Mouse (Mus musculus): ENCODE results near the gene Pex7. TPM values are rescaled to one million over a fixed set of nuclear protein-coding genes. Genes with fewer than 3 reads are reported as not detected.
A peak's percentile ranks its signal among the peaks of the same experiment; 100 is the strongest.

The Pex7 gene
- polyA plus RNA-seq, 1 experiment: 26.1 TPM

DNA sequence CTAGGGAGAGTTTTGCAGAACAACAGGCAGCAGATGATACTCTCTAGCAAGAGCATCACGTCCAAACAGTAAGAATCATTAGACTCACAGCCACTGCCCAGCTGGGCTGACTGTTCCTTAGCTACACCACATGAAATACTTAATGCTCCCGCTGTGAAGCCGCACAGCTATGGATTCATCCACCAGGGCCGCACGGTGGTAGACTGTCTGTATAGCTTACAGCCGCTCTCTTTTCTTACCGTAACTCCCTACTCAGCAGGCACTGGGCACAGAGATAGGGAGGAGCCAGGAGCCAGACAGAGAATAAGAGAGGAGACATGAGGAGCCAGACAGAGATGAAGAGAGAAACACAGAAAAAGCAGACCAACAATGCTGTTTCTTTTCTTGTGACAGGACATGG is 30.8 kb downstream of the Pex7 start:
- Histone ChIP-seq H3K4me1 (replicated peaks; ENCODE audit: control insufficient read depth, insufficient read depth, low read length) (no peaks in the 10 kb centered on the region), H3K4me3 (ENCODE audit: control insufficient read depth, insufficient read depth, low read length) (no peak overlapping the region), H3K27me3 (ENCODE audit: control insufficient read depth, insufficient read depth, low read length) (no peaks in the 10 kb centered on the region), H3K36me3 (ENCODE audit: control insufficient read depth, insufficient read depth, low read length) (no peaks in the 10 kb centered on the region), H3K27ac (ENCODE audit: control insufficient read depth, insufficient read depth, low read length) (no peak overlapping the region)
- no peak for DNase-seq
- TF ChIP-seq POLR2A (IDR thresholded peaks at IDR 0.05; ENCODE audit: control insufficient read depth, extremely low read depth, insufficient read depth, low read length, poor library complexity): no peak
- no peak for TF ChIP-seq CTCF (IDR thresholded peaks at IDR 0.05; ENCODE audit: borderline replicate concordance, control insufficient read depth, extremely low read depth, insufficient read depth, low read length, poor library complexity)
- WGBS: 94% methylated on average over 7 of the region's 7 CpGs

DNA sequence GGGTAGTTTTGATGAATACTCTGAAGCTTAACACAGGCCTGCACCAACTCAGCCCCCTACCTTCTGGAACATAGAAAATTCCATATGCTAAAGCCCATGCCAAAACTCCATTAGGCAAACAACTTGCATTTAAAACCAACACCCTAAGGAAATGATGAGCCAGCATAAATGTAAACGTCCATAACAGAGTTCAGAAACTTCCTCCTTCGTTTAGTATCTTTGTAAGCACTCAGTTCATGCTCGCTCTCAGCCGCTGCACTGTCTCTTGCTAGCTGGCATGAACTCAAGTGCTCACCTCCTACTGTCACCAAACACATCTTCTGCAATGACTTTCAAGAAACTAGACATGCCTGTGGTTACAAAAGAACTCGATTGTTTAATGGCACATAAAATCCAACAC is 32.1 kb downstream of the Pex7 start:
- Histone ChIP-seq H3K27me3 (ENCODE audit: control insufficient read depth, insufficient read depth, low read length) (no peaks in the 10 kb centered on the region), H3K36me3 (ENCODE audit: control insufficient read depth, insufficient read depth, low read length) (no peaks in the 10 kb centered on the region), H3K4me3 (ENCODE audit: control insufficient read depth, insufficient read depth, low read length) (no peak overlapping the region), H3K4me1 (replicated peaks; ENCODE audit: control insufficient read depth, insufficient read depth, low read length) (no peaks in the 10 kb centered on the region), H3K27ac (ENCODE audit: control insufficient read depth, insufficient read depth, low read length) (no peak overlapping the region)
- WGBS: 56% methylated on average over 5 of the region's 5 CpGs
- TF ChIP-seq CTCF (IDR thresholded peaks at IDR 0.05; ENCODE audit: borderline replicate concordance, control insufficient read depth, extremely low read depth, insufficient read depth, low read length, poor library complexity): no peak
- TF ChIP-seq POLR2A (IDR thresholded peaks at IDR 0.05; ENCODE audit: control insufficient read depth, extremely low read depth, insufficient read depth, low read length, poor library complexity): no peak
- no peak for DNase-seq

DNA sequence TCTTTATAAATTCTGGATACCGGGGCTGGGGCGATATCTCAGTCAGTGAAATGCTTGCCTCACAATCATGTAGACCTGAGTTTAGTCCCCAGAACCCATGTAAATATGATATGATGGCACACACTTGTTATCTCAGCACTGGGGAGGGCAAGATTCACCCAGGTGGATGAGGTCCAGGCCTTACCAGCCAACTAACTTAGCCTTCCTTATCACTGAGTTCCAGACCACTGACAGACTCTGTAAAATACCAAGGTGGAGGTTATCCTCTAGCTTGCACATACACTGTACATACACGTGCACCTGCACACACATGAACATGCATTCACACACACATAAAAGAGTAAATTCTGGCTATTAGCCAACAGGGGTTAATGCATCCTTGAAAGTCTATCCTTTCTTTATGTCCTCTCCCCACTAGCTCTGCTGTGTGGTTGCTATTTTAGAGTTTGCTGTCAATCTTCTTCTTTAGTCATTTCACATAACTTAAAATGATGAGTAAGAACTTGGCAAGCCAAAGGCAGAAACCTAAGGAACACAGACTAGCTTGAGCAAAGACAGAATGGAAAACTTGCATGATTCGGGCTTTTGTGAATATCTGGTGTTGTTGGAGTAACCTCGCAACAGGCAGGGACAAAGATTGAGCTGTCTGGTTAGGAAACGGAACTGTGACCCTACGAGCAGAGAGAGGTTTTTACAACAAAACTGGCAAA is 51.7 kb downstream of the Pex7 start:
- no peak overlapping the region for H3K4me3 ChIP-seq (ENCODE audit: control insufficient read depth, insufficient read depth, low read length)

DNA sequence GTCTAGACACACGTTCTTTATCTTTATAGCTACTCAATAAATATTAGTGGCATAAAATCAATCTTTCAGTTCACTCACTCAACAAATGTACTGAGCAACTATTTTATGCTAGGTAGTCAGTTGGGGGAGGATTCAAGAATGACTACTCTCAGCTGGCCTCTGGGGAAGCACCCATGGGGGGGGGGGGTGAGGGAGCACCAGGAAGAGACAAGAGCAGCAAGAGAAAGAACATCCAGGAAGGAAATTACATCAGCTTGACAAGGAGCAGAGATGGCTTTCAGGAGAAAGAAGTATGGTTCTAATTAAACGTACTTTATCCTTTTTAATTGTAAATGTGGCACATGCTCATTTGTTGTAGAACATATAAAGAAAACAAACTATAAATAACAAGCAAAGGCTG is 53.9 kb downstream of the Pex7 start:
- TF ChIP-seq POLR2A (IDR thresholded peaks at IDR 0.05; ENCODE audit: control insufficient read depth, extremely low read depth, insufficient read depth, low read length, poor library complexity) (no peak), CTCF (IDR thresholded peaks at IDR 0.05; ENCODE audit: borderline replicate concordance, control insufficient read depth, extremely low read depth, insufficient read depth, low read length, poor library complexity) (no peak)
- H3K4me3 ChIP-seq (ENCODE audit: control insufficient read depth, insufficient read depth, low read length): no peak overlapping the region
- H3K27ac ChIP-seq (ENCODE audit: control insufficient read depth, insufficient read depth, low read length): no peak overlapping the region
- WGBS: 56% methylated on average over 2 of the region's 2 CpGs
- no peaks in the 10 kb centered on the region for H3K36me3 ChIP-seq (ENCODE audit: control insufficient read depth, insufficient read depth, low read length)
- H3K4me1 ChIP-seq (replicated peaks; ENCODE audit: control insufficient read depth, insufficient read depth, low read length): peaks cover 28% of the 10 kb centered on the region
- H3K27me3 ChIP-seq (ENCODE audit: control insufficient read depth, insufficient read depth, low read length): peaks cover 12% of the 10 kb centered on the region; the same call in 1 of the 2 replicates
- no peak for DNase-seq

More for the DNA sequence above, 51.7 kb downstream of the Pex7 start:
- WGBS: 95% methylated on average over 7 of the region's 7 CpGs
- no peak overlapping the region for H3K27ac ChIP-seq (ENCODE audit: control insufficient read depth, insufficient read depth, low read length)
- no peaks in the 10 kb centered on the region for H3K36me3 ChIP-seq (ENCODE audit: control insufficient read depth, insufficient read depth, low read length)
- peaks cover 5% of the 10 kb centered on the region; the same call in 1 of the 2 replicates for H3K27me3 ChIP-seq (ENCODE audit: control insufficient read depth, insufficient read depth, low read length)
- TF ChIP-seq POLR2A (IDR thresholded peaks at IDR 0.05; ENCODE audit: control insufficient read depth, extremely low read depth, insufficient read depth, low read length, poor library complexity) (no peak), CTCF (IDR thresholded peaks at IDR 0.05; ENCODE audit: borderline replicate concordance, control insufficient read depth, extremely low read depth, insufficient read depth, low read length, poor library complexity) (no peak)
- no peak for DNase-seq
- H3K4me1 ChIP-seq (replicated peaks; ENCODE audit: control insufficient read depth, insufficient read depth, low read length): peaks cover 11% of the 10 kb centered on the region

DNA sequence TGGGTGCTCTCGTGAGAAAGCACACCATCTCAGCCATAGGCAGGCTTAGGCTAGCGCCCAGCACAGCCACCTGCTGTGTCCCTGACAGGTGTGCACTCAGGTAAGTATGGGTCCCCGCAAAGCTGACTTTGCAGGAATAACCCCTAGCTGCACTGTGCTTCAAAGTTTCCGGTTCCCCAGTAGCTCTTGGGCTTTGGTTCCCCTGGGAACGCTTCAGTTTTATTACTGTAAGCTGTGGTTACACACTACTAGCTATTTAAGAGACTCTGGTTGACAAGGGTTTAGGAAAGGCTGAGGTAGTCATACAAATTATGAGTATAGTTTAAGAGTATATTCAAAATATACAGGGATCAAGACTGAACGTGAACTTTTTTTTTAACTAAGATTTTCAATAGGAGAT is 54.7 kb downstream of the Pex7 start:
- no peak for DNase-seq
- TF ChIP-seq CTCF (IDR thresholded peaks at IDR 0.05; ENCODE audit: borderline replicate concordance, control insufficient read depth, extremely low read depth, insufficient read depth, low read length, poor library complexity) (no peak), POLR2A (IDR thresholded peaks at IDR 0.05; ENCODE audit: control insufficient read depth, extremely low read depth, insufficient read depth, low read length, poor library complexity) (no peak)
- 41% methylated on average over 6 of the region's 6 CpGs for WGBS

DNA sequence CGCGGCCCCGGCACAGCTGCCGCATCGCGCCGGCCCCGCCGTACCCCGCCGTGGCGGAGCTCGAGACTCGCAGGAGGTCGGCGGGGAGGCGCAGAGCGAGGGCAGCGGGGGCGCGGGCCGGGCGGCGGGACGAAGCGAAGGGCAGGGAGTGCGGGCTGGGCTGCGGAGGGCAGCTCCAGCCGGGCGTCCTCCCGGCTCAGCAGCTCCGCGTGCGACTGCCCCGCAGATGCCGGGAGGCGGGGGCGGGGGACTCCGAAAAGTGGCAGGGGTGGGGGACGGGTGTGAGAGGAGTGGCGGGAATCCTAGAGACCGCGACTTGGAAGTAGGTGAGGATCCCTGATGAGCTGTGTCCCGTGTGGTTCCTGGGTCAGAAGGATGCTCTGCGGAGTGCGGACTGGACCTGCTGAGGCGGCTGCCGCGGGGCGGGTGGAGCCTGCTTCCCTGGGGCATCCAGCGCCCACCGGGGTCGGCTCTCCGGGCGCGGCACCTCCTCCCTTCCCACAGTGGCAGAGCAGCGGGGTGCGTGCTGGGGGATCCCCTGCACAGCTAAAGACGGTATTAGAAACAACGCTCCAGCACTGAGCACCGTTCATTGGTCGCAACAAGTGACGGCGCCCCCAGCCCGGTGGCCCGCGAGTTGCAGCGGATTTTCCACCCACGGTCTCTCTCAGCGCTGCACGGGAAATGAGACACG is 56.3 kb downstream of the Pex7 start, which contains the start of gene Slc35d3:
Slc35d3 (minus strand) TSS at position 462 of the 694 bp plus-strand sequence.
- Histone ChIP-seq H3K27ac (ENCODE audit: control insufficient read depth, insufficient read depth, low read length) (no peak within 1 kb of the TSS), H3K27me3 (ENCODE audit: control insufficient read depth, insufficient read depth, low read length) (peaks cover 12% of the 10 kb centered on the region; the same call in 1 of the 2 replicates), H3K4me3 (ENCODE audit: control insufficient read depth, insufficient read depth, low read length) (peak within 1 kb of the TSS; percentile 37), H3K36me3 (ENCODE audit: control insufficient read depth, insufficient read depth, low read length) (no peaks in the 10 kb centered on the region), H3K4me1 (replicated peaks; ENCODE audit: control insufficient read depth, insufficient read depth, low read length) (peaks cover 28% of the 10 kb centered on the region)
- WGBS: under 1% methylated on average over 72 of the region's 72 CpGs
- TF ChIP-seq POLR2A (IDR thresholded peaks at IDR 0.05; ENCODE audit: control insufficient read depth, extremely low read depth, insufficient read depth, low read length, poor library complexity) (no peak), CTCF (IDR thresholded peaks at IDR 0.05; ENCODE audit: borderline replicate concordance, control insufficient read depth, extremely low read depth, insufficient read depth, low read length, poor library complexity) (0 out of 2 replicates have a peak, but pooled peaks have one; percentile 22)
- peak; percentile 66 for DNase-seq

More for the DNA sequence above, 54.7 kb downstream of the Pex7 start:
- Histone ChIP-seq H3K27me3 (ENCODE audit: control insufficient read depth, insufficient read depth, low read length) (peaks cover 12% of the 10 kb centered on the region; the same call in 1 of the 2 replicates), H3K36me3 (ENCODE audit: control insufficient read depth, insufficient read depth, low read length) (no peaks in the 10 kb centered on the region), H3K4me3 (ENCODE audit: control insufficient read depth, insufficient read depth, low read length) (no peak overlapping the region), H3K27ac (ENCODE audit: control insufficient read depth, insufficient read depth, low read length) (no peak overlapping the region), H3K4me1 (replicated peaks; ENCODE audit: control insufficient read depth, insufficient read depth, low read length) (peaks cover 28% of the 10 kb centered on the region)
